Mouse (Mus musculus) neural tube, postnatal 0 days (tissue): Measurements from ENCODE around the gene Mageb3. TPM values are rescaled to one million over a fixed set of nuclear protein-coding genes. Genes with fewer than 3 reads are reported as not detected.

Experiments used
- polyA plus RNA-seq: library from polyadenylated mRNA; unstranded; fragments of >200 nt; fragmentation: Nextera tagmentation; extraction: Ambion mirVana; gene quantifications from 2 replicates; pipeline ENCODE4 v1.2.1, GENCODE M21; 2015

Gene Mageb3
- 0.25 and 0.34 TPM in 2 replicates for polyA plus RNA-seq

GRCm38 (mm10) chr2:121955765-121956223 lies at the start of gene Mageb3, which contains the start of gene Ctdspl2:
TSS of gene Mageb3 (minus strand) at chr2:121956092.
TSS of gene Ctdspl2 (plus strand) at chr2:121956001.

Other genes with a start within 250 kb of the Mageb3 start
- 15.8 and 17.8 TPM in 2 replicates for gene Frmd5, start 149.0 kb downstream of the Mageb3 start, polyA plus RNA-seq
- 65.6 and 82.9 TPM in 2 replicates for gene Casc4, start 89.1 kb downstream of the Mageb3 start, polyA plus RNA-seq
- gene Ctdspl2, start 91 bp downstream of the Mageb3 start, polyA plus RNA-seq: 26.0 and 28.9 TPM in 2 replicates
- gene Eif3j1, start 72.5 kb upstream of the Mageb3 start, polyA plus RNA-seq: 13.6 and 13.7 TPM in 2 replicates
- 4.3 and 5.4 TPM in 2 replicates for gene Spg11, start 162.3 kb upstream of the Mageb3 start, polyA plus RNA-seq
- 208 and 236 TPM in 2 replicates for gene B2m, start 191.6 kb upstream of the Mageb3 start, polyA plus RNA-seq
- not detected in 2 replicates for gene Trim69, start 204.6 kb upstream of the Mageb3 start, polyA plus RNA-seq
- 0.08 TPM in 1 of 2 replicates, not detected in the other for gene Patl2, start 230.1 kb upstream of the Mageb3 start, polyA plus RNA-seq
- gene Terb2, start 230.2 kb upstream of the Mageb3 start, polyA plus RNA-seq: not detected in 2 replicates